Mouse (Mus musculus) spleen, postnatal 0 days (tissue): ENCODE data around the gene Asic1. TPM values are rescaled to one million over a fixed set of nuclear protein-coding genes. Genes with fewer than 3 reads are reported as not detected.

ENCODE experiments used
- polyA plus RNA-seq: library from polyadenylated mRNA; unstranded; fragments of >200 nt; fragmentation: Nextera tagmentation; extraction: Ambion mirVana; gene quantifications from 2 replicates; pipeline ENCODE4 v1.2.1, GENCODE M21; 2015

The Asic1 gene
- polyA plus RNA-seq, result 0.25 and 0.52 TPM in 2 replicates

GRCm38 (mm10) chr15:99670154-99670821 lies at the start of gene Asic1:
Gene Asic1, plus strand, starts transcription at chr15:99670368.

DNA sequence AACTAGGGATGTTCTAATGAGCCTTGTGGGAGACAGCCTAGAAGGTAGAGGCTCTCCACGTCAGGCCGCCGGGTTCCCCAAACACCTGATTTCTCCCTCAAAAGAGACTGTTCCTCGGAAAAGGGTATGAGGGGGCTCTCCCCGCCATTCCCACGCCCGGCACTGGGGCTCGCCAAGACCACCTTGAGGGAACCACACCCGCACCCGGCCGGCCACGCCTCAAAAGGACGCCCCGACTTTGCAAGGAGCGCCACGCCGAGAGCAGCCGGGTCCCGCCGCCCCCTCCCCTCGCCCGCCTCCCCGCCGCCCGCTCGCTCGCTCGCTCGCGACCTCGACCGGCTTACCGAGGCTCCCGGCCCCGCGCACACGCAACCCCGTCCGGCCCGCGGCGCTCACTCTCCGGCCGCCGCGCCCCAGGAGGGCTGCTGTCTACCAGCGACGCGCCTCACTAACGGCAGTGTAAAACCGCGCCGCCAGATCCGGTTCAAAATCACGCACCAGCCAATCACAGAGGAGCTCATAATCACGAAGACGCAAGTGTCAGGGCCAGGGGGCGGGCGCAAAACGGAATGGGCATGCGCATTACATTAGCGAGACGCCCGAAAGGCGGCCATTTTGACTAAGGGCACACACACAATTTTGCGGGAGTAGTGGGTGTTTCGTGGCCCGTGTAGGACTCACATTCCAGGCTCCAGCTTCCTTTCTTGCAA lies 18.9 kb upstream of the Asic1 start, which contains the start of gene Racgap1:
Gene Racgap1 (minus strand): TSS at position 494 of the 710 bp plus-strand sequence.

DNA sequence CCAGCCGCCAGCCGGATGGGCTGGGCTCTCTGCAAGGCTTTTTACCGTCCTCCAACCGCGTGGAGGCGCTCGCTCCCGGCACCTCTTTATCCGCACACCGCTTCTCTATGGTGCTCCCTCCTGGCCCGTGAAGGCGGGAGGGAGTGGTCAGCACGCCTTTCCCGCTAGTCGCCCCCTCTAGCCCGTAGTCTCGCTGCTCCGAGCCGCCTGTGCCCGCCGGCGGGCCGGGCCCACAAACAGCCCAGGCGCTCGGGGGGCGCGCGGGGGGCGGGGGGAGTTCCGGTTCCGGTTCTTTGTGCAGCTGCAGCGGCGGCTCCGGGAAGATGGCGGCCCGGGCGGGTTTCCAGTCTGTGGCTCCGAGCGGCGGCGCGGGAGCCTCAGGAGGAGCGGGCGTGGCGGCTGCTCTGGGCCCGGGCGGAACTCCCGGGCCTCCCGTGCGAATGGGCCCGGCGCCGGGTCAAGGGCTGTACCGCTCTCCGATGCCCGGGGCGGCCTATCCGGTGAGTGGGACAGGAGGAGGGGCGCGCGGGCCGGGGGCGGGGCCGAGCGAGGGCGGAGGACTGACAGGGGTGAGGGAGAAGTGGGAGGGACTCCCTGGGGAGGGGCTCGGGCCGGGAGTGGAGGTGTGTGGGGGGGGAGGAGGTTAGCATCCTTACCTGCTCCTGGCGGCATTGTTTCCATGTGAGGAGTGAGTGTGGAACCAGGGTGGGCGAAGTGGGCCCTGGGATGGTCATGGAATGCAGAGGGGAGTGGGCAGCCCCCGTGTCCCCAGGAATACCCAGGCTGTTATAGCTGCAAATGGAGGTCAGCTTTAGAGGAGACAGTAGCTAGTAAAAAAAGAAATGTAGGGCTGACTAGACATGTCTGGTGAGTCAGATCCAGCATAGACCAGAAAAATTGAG lies 32.1 kb downstream of the Asic1 start, which contains the start of gene Smarcd1:
Gene Smarcd1 (plus strand): TSS at position 131 of the 902 bp plus-strand sequence.

GRCm38 (mm10) chr15:99705440-99706048 lies 35.4 kb downstream of the Asic1 start, which contains the start of gene Gm17349:
Gene Gm17349, minus strand, starts transcription at chr15:99705490.

GRCm38 (mm10) chr15:99717386-99718334 lies 47.5 kb downstream of the Asic1 start, which contains the start of gene Gpd1:
Gene Gpd1, plus strand, starts transcription at chr15:99717515.

DNA sequence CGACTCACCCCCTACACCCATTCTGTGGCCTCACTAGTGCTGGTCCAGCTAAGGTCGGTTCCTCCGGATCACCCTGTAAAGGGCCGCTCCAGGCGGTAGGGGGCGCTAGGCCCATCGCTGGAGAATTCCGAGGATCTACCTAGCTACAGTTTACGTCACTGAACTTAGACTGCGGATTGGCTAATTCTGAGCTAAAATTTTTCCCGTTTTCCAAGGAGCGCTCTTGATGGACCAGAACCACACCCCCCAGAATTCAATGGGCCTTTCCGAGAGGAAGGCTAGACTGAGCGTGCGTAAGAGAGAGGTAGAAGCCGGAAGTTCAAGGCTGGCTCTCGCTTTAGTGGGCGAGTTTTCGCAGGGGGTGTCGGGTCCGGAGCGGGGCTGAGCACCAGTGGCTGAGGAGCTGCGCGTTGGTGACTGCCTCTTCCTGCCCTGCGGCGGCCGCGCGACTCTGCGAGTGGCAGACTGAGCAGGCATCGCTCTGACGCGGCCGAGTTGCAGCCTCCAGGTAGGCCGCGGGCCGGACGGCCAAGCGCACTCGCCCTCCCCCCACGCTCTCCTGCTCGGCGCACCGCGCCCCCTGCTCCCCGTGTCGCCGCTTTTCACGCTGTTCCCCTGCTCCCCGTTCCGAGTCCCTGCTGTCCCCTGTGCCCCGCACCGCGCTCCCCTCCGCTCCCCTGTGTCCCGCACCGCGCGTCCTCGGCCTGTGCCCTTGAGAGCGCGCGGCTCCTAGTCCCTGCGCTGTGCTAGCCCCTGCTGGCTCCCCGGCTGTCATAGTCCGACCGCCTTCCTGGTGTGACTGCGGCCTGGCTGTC lies 55.4 kb downstream of the Asic1 start, which contains the start of gene Cox14:
Gene Cox14 (plus strand): TSS at position 278 of the 815 bp plus-strand sequence.

Other genes with a start within 250 kb of the Asic1 start
- gene Nckap5l, start 212.6 kb upstream of the Asic1 start, polyA plus RNA-seq, result 1.4 and 2.2 TPM in 2 replicates
- 7.7 and 8.2 TPM in 2 replicates for gene Bcdin3d, start 195.6 kb upstream of the Asic1 start, polyA plus RNA-seq
- 0.13 TPM in 1 of 2 replicates, not detected in the other for gene Faim2, start 142.2 kb upstream of the Asic1 start, polyA plus RNA-seq
- gene Aqp2, start 91.3 kb upstream of the Asic1 start, polyA plus RNA-seq, result not detected in 2 replicates
- 0.17 and 0.29 TPM in 2 replicates for gene Aqp5, start 79.6 kb upstream of the Asic1 start, polyA plus RNA-seq
- not detected in 2 replicates for gene Aqp6, start 69.0 kb upstream of the Asic1 start, polyA plus RNA-seq
- gene Racgap1, start 18.7 kb upstream of the Asic1 start, polyA plus RNA-seq, result 70.4 and 74.5 TPM in 2 replicates
- 11.6 and 14.5 TPM in 2 replicates for gene Smarcd1, start 31.8 kb downstream of the Asic1 start, polyA plus RNA-seq
- gene Gm17349, start 35.1 kb downstream of the Asic1 start, polyA plus RNA-seq, result not detected in 2 replicates
- gene Gpd1, start 47.1 kb downstream of the Asic1 start, polyA plus RNA-seq, result 0.19 and 0.33 TPM in 2 replicates
- gene Cox14, start 55.2 kb downstream of the Asic1 start, polyA plus RNA-seq, result 115 and 136 TPM in 2 replicates
- gene Cers5, start 102.5 kb downstream of the Asic1 start, polyA plus RNA-seq, result 15.5 and 20.6 TPM in 2 replicates
- 8.8 and 11.4 TPM in 2 replicates for gene Lima1, start 205.1 kb downstream of the Asic1 start, polyA plus RNA-seq